Mouse (Mus musculus): ENCODE data around the gene Dusp8. TPM values are rescaled to one million over a fixed set of nuclear protein-coding genes. Genes with fewer than 3 reads are reported as not detected.
"Not testable (repeated sequence)": the region's sequence is repeated elsewhere in the genome, so short reads cannot be mapped to it uniquely, and the experiment has no call there.

Gene Dusp8
- polyA plus RNA-seq (2012; rRNA removed): 8.9 and 13.4 TPM in 2 replicates

DNA sequence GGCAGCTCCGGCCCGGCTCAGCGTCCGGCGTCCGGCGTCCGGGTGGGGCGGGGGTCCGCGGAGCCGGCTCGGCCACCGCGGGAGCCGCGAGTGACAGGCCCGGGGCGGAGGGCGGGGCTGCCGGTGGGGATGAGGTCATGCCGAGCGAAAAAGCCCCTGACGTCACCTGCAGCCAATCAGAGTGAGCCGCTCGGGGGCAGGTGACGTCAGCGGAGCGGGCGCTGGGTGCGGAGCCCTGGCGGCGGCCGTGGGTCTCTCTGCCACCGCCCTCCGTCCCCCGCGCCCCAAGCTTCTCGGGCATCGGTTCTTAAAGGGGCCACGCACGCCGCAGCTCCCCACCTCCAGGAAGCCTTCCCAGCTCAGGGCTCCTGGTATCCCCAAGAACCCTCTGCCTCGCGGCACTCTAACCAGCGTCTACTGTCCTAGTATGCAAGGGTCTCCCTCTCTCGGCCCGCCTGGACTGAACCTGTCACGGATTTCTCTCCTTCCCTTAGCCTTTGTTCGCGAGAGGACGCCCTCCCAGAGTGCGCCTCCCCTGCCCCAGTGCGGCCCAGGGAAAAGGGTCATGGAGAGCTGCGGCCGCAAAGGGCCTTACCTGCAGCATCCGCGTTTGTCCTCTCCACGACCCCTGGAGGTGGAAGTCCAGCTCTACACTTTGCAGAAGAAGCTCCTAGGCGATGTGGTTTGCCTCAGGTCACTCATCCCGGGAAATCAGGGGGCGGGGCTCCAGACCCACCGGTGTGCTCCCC, at the start of gene Dusp8:
Gene Dusp8 (minus strand): TSS at position 661 of the 749 bp plus-strand sequence.
- H3K27ac ChIP-seq (ENCODE audit: insufficient read depth, low read depth, low read length): 0 out of 2 replicates have a peak within 1 kb of the TSS, but pooled peaks have one; percentile 24
- TF ChIP-seq POLR2A (IDR thresholded peaks at IDR 0.05; ENCODE audit: low read depth, low read length): no peak
- no peak for TF ChIP-seq CTCF (IDR thresholded peaks at IDR 0.05; ENCODE audit: extremely low read depth, insufficient read length, insufficient replicate concordance, low read depth, low read length)
- no peaks in the 10 kb centered on the region for H3K36me3 ChIP-seq (ENCODE audit: control insufficient read depth, insufficient read depth, low read length)
- H3K4me3 ChIP-seq (ENCODE audit: low read depth, low read length): peak within 1 kb of the TSS; percentile 87
- H3K27me3 ChIP-seq (ENCODE audit: control insufficient read depth, insufficient read depth, low read length): no peaks in the 10 kb centered on the region
- peaks cover 11% of the 10 kb centered on the region; the same call in 1 of the 2 replicates for H3K4me1 ChIP-seq (ENCODE audit: control insufficient read depth, insufficient read depth, insufficient read length, low read length)
- WGBS: under 1% methylated on average over 63 of the region's 63 CpGs

GRCm38 (mm10) chr7:142144507-142144906, 48.9 kb upstream of the Dusp8 start, which contains the start of gene Gm45337:
Gene Gm45337 (minus strand): TSS chr7:142144607.
- TF ChIP-seq POLR2A (IDR thresholded peaks at IDR 0.05; ENCODE audit: low read depth, low read length) (no peak), CTCF (IDR thresholded peaks at IDR 0.05; ENCODE audit: extremely low read depth, insufficient read length, insufficient replicate concordance, low read depth, low read length) (no peak)
- Histone ChIP-seq H3K27me3 (ENCODE audit: control insufficient read depth, insufficient read depth, low read length) (no peaks in the 10 kb centered on the region), H3K36me3 (ENCODE audit: control insufficient read depth, insufficient read depth, low read length) (no peaks in the 10 kb centered on the region), H3K27ac (ENCODE audit: insufficient read depth, low read depth, low read length) (no peak within 1 kb of the TSS), H3K4me3 (ENCODE audit: low read depth, low read length) (no peak within 1 kb of the TSS), H3K4me1 (ENCODE audit: control insufficient read depth, insufficient read depth, insufficient read length, low read length) (no peaks in the 10 kb centered on the region; the same call in 1 of the 2 replicates)
- 79% methylated on average over 1 of the region's 1 CpGs for WGBS

GRCm38 (mm10) chr7:142143506-142144010, 47.9 kb upstream of the Dusp8 start:
- H3K36me3 ChIP-seq (ENCODE audit: control insufficient read depth, insufficient read depth, low read length); H3K27me3 ChIP-seq (ENCODE audit: control insufficient read depth, insufficient read depth, low read length); H3K27ac ChIP-seq (ENCODE audit: insufficient read depth, low read depth, low read length); H3K4me3 ChIP-seq (ENCODE audit: low read depth, low read length); H3K4me1 ChIP-seq (ENCODE audit: control insufficient read depth, insufficient read depth, insufficient read length, low read length): not testable (repeated sequence)
- WGBS: 3% methylated on average over 1 of the region's 1 CpGs

- Histone ChIP-seq H3K4me1 (ENCODE audit: control insufficient read depth, insufficient read depth, insufficient read length, low read length) (no peaks in the 10 kb centered on the region), H3K27ac (ENCODE audit: insufficient read depth, low read depth, low read length) (no peak overlapping the region), H3K4me3 (ENCODE audit: low read depth, low read length) (no peak overlapping the region), H3K27me3 (ENCODE audit: control insufficient read depth, insufficient read depth, low read length) (no peaks in the 10 kb centered on the region), H3K36me3 (ENCODE audit: control insufficient read depth, insufficient read depth, low read length) (no peaks in the 10 kb centered on the region)
- no peak for TF ChIP-seq CTCF (IDR thresholded peaks at IDR 0.05; ENCODE audit: extremely low read depth, insufficient read length, insufficient replicate concordance, low read depth, low read length)
- no peak for TF ChIP-seq POLR2A (IDR thresholded peaks at IDR 0.05; ENCODE audit: low read depth, low read length)
- 2% methylated on average over 1 of the region's 1 CpGs for WGBS
These were observed 45.1 kb upstream of the Dusp8 start for GRCm38 (mm10) chr7:142140696-142141095.

DNA sequence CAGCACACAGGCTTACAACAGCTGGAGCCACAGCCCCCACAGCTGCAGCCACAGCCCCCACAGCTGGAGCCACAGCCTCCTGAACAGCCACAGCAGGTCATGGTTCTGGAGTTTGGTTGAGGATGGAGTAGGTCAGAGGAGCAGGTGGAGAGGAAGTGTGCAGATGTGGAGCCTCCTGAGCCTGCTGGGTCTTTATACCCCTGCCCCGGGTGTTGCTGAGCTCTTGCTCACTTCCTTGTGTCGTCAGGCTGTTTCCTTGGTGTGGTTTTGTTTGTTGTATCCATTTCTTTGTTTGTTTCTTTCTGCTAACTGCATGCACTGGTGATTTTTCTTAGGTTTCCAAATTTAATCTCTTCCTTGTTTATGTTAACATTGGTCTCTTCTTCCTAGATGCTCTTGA, 40.3 kb upstream of the Dusp8 start, which contains the start of gene Gm39115:
Gene Gm39115 (minus strand): TSS at position 101 of the 400 bp plus-strand sequence.
- WGBS: 27% methylated on average over 2 of the region's 2 CpGs

GRCm38 (mm10) chr7:142134206-142134995, 38.8 kb upstream of the Dusp8 start:
- Histone ChIP-seq H3K27ac (ENCODE audit: insufficient read depth, low read depth, low read length) (no peak overlapping the region), H3K36me3 (ENCODE audit: control insufficient read depth, insufficient read depth, low read length) (no peaks in the 10 kb centered on the region), H3K27me3 (ENCODE audit: control insufficient read depth, insufficient read depth, low read length) (no peaks in the 10 kb centered on the region), H3K4me3 (ENCODE audit: low read depth, low read length) (no peak overlapping the region), H3K4me1 (ENCODE audit: control insufficient read depth, insufficient read depth, insufficient read length, low read length) (no peaks in the 10 kb centered on the region)
- 38% methylated on average over 4 of the region's 4 CpGs for WGBS
- TF ChIP-seq CTCF (IDR thresholded peaks at IDR 0.05; ENCODE audit: extremely low read depth, insufficient read length, insufficient replicate concordance, low read depth, low read length) (peak; percentile 28; the same call in 1 of the 2 replicates), POLR2A (IDR thresholded peaks at IDR 0.05; ENCODE audit: low read depth, low read length) (no peak)

More for the DNA sequence above, 40.3 kb upstream of the Dusp8 start, which contains the start of gene Gm39115:
- not testable (repeated sequence) for H3K4me3 ChIP-seq (ENCODE audit: low read depth, low read length); H3K27ac ChIP-seq (ENCODE audit: insufficient read depth, low read depth, low read length); H3K36me3 ChIP-seq (ENCODE audit: control insufficient read depth, insufficient read depth, low read length); H3K27me3 ChIP-seq (ENCODE audit: control insufficient read depth, insufficient read depth, low read length); H3K4me1 ChIP-seq (ENCODE audit: control insufficient read depth, insufficient read depth, insufficient read length, low read length)

DNA sequence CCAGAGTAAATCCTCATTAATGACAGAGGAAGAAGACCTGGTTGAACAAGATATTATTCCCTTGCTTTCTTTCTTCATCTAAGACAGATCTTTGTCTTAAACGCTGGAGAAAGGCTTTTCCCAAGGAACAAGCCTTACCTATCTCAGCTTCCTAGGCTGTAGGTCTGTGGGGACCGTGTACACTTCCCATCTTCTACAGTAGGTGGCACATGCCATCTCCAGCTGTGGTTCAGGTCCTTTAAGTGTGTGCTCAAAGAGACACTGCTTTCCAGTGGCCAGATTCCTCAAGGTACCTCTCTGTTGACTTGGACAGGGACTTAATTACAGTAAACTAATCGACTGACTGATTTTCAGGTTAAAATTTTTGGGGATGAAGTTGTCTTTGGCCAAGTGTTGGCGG, 33.2 kb upstream of the Dusp8 start:
- Histone ChIP-seq H3K4me3 (ENCODE audit: low read depth, low read length) (no peak overlapping the region), H3K4me1 (ENCODE audit: control insufficient read depth, insufficient read depth, insufficient read length, low read length) (no peaks in the 10 kb centered on the region)
- WGBS: 57% methylated on average over 4 of the region's 4 CpGs

DNA sequence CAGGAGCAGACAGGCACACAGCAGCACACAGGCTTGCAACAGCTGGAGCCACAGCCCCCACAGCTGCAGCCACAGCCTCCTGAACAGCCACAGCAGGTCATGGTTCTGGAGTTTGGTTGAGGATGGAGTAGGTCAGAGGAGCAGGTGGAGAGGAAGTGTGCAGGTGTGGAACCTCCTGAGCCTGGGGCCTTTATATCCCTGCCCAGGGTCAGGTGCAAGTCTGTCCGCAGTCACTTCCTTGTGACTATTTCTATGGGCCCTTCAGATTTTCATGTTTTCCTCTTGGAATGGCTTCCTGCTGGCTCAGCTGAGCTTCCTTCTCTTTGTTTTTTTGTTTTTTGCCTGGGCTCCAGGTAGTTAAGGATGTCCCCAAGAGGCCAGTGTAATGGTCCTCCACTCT, 25.0 kb upstream of the Dusp8 start, which contains the start of gene Gm45618:
Gene Gm45618 (minus strand): TSS at position 101 of the 400 bp plus-strand sequence.
- H3K27ac ChIP-seq (ENCODE audit: insufficient read depth, low read depth, low read length); H3K4me1 ChIP-seq (ENCODE audit: control insufficient read depth, insufficient read depth, insufficient read length, low read length); H3K4me3 ChIP-seq (ENCODE audit: low read depth, low read length); H3K36me3 ChIP-seq (ENCODE audit: control insufficient read depth, insufficient read depth, low read length); H3K27me3 ChIP-seq (ENCODE audit: control insufficient read depth, insufficient read depth, low read length): not testable (repeated sequence)
- WGBS: 52% methylated on average over 1 of the region's 1 CpGs

More for the DNA sequence above, 33.2 kb upstream of the Dusp8 start:
- no peaks in the 10 kb centered on the region for H3K27me3 ChIP-seq (ENCODE audit: control insufficient read depth, insufficient read depth, low read length)
- TF ChIP-seq POLR2A (IDR thresholded peaks at IDR 0.05; ENCODE audit: low read depth, low read length): no peak
- TF ChIP-seq CTCF (IDR thresholded peaks at IDR 0.05; ENCODE audit: extremely low read depth, insufficient read length, insufficient replicate concordance, low read depth, low read length): no peak
- no peaks in the 10 kb centered on the region for H3K36me3 ChIP-seq (ENCODE audit: control insufficient read depth, insufficient read depth, low read length)
- no peak overlapping the region for H3K27ac ChIP-seq (ENCODE audit: insufficient read depth, low read depth, low read length)

All from small intestine, adult 2 months (tissue).